ENCODE assay signal across 8 mouse cellular contexts in genomic region chr10:127750136-127750777, GRCm38 (mm10). TPM values are rescaled to one million over a fixed set of nuclear protein-coding genes. Genes with fewer than 3 reads are reported as not detected.
DNase-seq lines count a peak whose midpoint lies in the region; ATAC-seq and TF ChIP-seq lines count a peak whose summit lies in the region.

No protein-coding gene starts in this region.

- no peak for ATAC-seq in embryonic facial prominence, embryonic 14.5 days (ENCODE audit: low read depth)
- ATAC-seq in hindbrain, embryonic 13.5 days (ENCODE audit: low FRiP score) = no peak
- peak; percentile 62; the same call in 1 of the 2 replicates for ATAC-seq in midbrain, embryonic 15.5 days (replicated peaks)

- peak in 1 of 2 experiments; percentile 32 for DNase-seq in layer of hippocampus, adult 2 months (ENCODE audit: low spot score in 2 of 2)
- DNase-seq in layer of hippocampus, adult 9-10 months (ENCODE audit: low spot score) = no peak
- DNase-seq in embryonic facial prominence, embryonic 14.5 days (ENCODE audit: low spot score) = no peak
- no peak for DNase-seq in spleen, adult 18-20 months
- DNase-seq in adrenal gland, postnatal 25 days = no peak
- DNase-seq in thymus, postnatal 36 days = no peak

- peaks cover 28% of the 10 kb centered on the region for H3K36me3 ChIP-seq in embryonic facial prominence, embryonic 14.5 days (ENCODE audit: control insufficient read depth, insufficient read depth, low read length)
- peaks cover 29% of the 10 kb centered on the region for H3K36me3 ChIP-seq in hindbrain, embryonic 13.5 days
- peaks cover 7% of the 10 kb centered on the region for H3K36me3 ChIP-seq in midbrain, embryonic 15.5 days (replicated peaks)

- no peak overlapping the region; the same call in 1 of the 2 replicates for H3K9ac ChIP-seq in embryonic facial prominence, embryonic 14.5 days (ENCODE audit: low read depth, low read length)
- 0 out of 2 replicates have a peak overlapping the region, but pooled peaks have one; percentile 46 for H3K9ac ChIP-seq in hindbrain, embryonic 13.5 days
- no peak overlapping the region for H3K9ac ChIP-seq in midbrain, embryonic 15.5 days

- H3K4me1 ChIP-seq in embryonic facial prominence, embryonic 14.5 days (ENCODE audit: control insufficient read depth, insufficient read depth, low read length) = no peaks in the 10 kb centered on the region
- H3K4me1 ChIP-seq in hindbrain, embryonic 13.5 days (replicated peaks) = peaks cover 16% of the 10 kb centered on the region
- 0 out of 2 replicates have a peak, but pooled peaks cover 5% of the 10 kb centered on the region for H3K4me1 ChIP-seq in midbrain, embryonic 15.5 days

- peak; percentile 16 for TF ChIP-seq CTCF in layer of hippocampus, adult 2 months (conservative IDR thresholded peaks at IDR 0.05)

- peak overlapping the region; percentile 37 for H3K4me2 ChIP-seq in embryonic facial prominence, embryonic 14.5 days (ENCODE audit: low read depth, low read length)
- H3K4me2 ChIP-seq in hindbrain, embryonic 13.5 days = peak overlapping the region; percentile 47
- H3K4me2 ChIP-seq in midbrain, embryonic 15.5 days = peak overlapping the region; percentile 43

- H3K27me3 ChIP-seq in embryonic facial prominence, embryonic 14.5 days (replicated peaks; ENCODE audit: control insufficient read depth, insufficient read depth, low read length) = no peaks in the 10 kb centered on the region
- H3K27me3 ChIP-seq in hindbrain, embryonic 13.5 days = no peaks in the 10 kb centered on the region
- H3K27me3 ChIP-seq in midbrain, embryonic 15.5 days (replicated peaks) = no peaks in the 10 kb centered on the region

- H3K9me3 ChIP-seq in embryonic facial prominence, embryonic 14.5 days (ENCODE audit: control insufficient read depth, low read length) = no peaks in the 10 kb centered on the region
- H3K9me3 ChIP-seq in hindbrain, embryonic 13.5 days = no peaks in the 10 kb centered on the region
- H3K9me3 ChIP-seq in midbrain, embryonic 15.5 days = no peaks in the 10 kb centered on the region

- peak overlapping the region; percentile 54 for H3K4me3 ChIP-seq in layer of hippocampus, adult 2 months
- no peak overlapping the region for H3K4me3 ChIP-seq in embryonic facial prominence, embryonic 14.5 days (ENCODE audit: low read depth, low read length)
- peak overlapping the region; percentile 27 for H3K4me3 ChIP-seq in hindbrain, embryonic 13.5 days
- peak overlapping the region; percentile 22 for H3K4me3 ChIP-seq in midbrain, embryonic 15.5 days

- 59% methylated on average over 24 of the region's 24 CpGs for WGBS in embryonic facial prominence, embryonic 14.5 days
- WGBS in hindbrain, embryonic 13.5 days = 52% methylated on average over 24 of the region's 24 CpGs
- WGBS in midbrain, embryonic 15.5 days = 54% methylated on average over 24 of the region's 24 CpGs

- H3K27ac ChIP-seq in layer of hippocampus, adult 2 months = peak overlapping the region; percentile 37
- H3K27ac ChIP-seq in embryonic facial prominence, embryonic 14.5 days (replicated peaks; ENCODE audit: low read depth, low read length) = no peak overlapping the region
- H3K27ac ChIP-seq in hindbrain, embryonic 13.5 days = no peak overlapping the region
- H3K27ac ChIP-seq in midbrain, embryonic 15.5 days = no peak overlapping the region

RNA-seq across cellular contexts. Expression of gene Gpr182, which starts 1.3 kb away (rescaled TPM):
- total RNA-seq in layer of hippocampus, adult 2 months (2021) = 1 to 10 TPM; 1.2 to 1.7 TPM
- polyA plus RNA-seq in embryonic facial prominence, embryonic 14.5 days (2014; fragmentation: Nextera tagmentation; extraction: Ambion mirVana) = 0.63 and 0.67 TPM in 2 replicates
- 0.81 and 0.83 TPM in 2 replicates for polyA plus RNA-seq in hindbrain, embryonic 13.5 days (2015; fragmentation: Nextera tagmentation; extraction: Ambion mirVana)
- polyA plus RNA-seq in midbrain, embryonic 15.5 days (2015; fragmentation: Nextera tagmentation; extraction: Ambion mirVana) = 1.2 and 1.8 TPM in 2 replicates
- total RNA-seq in adrenal gland, postnatal 25 days (2021) = 10.9 and 11.4 TPM in 2 replicates

RNA-seq across cellular contexts. Expression of gene Rdh1, which starts 9.3 kb away (rescaled TPM):
- total RNA-seq in layer of hippocampus, adult 2 months (2021) = under 1 TPM in 1 of 2 experiments, not detected in 1; 0.18 TPM
- polyA plus RNA-seq in embryonic facial prominence, embryonic 14.5 days (2014; fragmentation: Nextera tagmentation; extraction: Ambion mirVana) = 0.10 and 0.11 TPM in 2 replicates
- polyA plus RNA-seq in hindbrain, embryonic 13.5 days (2015; fragmentation: Nextera tagmentation; extraction: Ambion mirVana) = not detected in 2 replicates
- not detected in 2 replicates for polyA plus RNA-seq in midbrain, embryonic 15.5 days (2015; fragmentation: Nextera tagmentation; extraction: Ambion mirVana)
- total RNA-seq in adrenal gland, postnatal 25 days (2021) = 0.57 and 1.3 TPM in 2 replicates

RNA-seq across cellular contexts. Expression of gene Rdh16f1, which starts 9.3 kb away (rescaled TPM):
- under 1 TPM in 1 of 2 experiments, not detected in 1; 0.39 TPM for total RNA-seq in layer of hippocampus, adult 2 months (2021)
- 0.29 TPM in 1 of 2 replicates, not detected in the other for polyA plus RNA-seq in embryonic facial prominence, embryonic 14.5 days (2014; fragmentation: Nextera tagmentation; extraction: Ambion mirVana)
- polyA plus RNA-seq in hindbrain, embryonic 13.5 days (2015; fragmentation: Nextera tagmentation; extraction: Ambion mirVana) = not detected in 2 replicates
- polyA plus RNA-seq in midbrain, embryonic 15.5 days (2015; fragmentation: Nextera tagmentation; extraction: Ambion mirVana) = not detected in 2 replicates
- total RNA-seq in adrenal gland, postnatal 25 days (2021) = 1.0 and 2.7 TPM in 2 replicates

RNA-seq across cellular contexts. Expression of gene Zbtb39, which starts 10.9 kb away (rescaled TPM):
- 10 to 100 TPM; 10.5 to 11.5 TPM for total RNA-seq in layer of hippocampus, adult 2 months (2021)
- 3.1 and 3.7 TPM in 2 replicates for polyA plus RNA-seq in embryonic facial prominence, embryonic 14.5 days (2014; fragmentation: Nextera tagmentation; extraction: Ambion mirVana)
- 3.7 and 3.8 TPM in 2 replicates for polyA plus RNA-seq in hindbrain, embryonic 13.5 days (2015; fragmentation: Nextera tagmentation; extraction: Ambion mirVana)
- 4.0 and 4.2 TPM in 2 replicates for polyA plus RNA-seq in midbrain, embryonic 15.5 days (2015; fragmentation: Nextera tagmentation; extraction: Ambion mirVana)
- total RNA-seq in adrenal gland, postnatal 25 days (2021) = 12.3 and 13.5 TPM in 2 replicates

RNA-seq across cellular contexts. Expression of gene Rdh9, which starts 25.9 kb away (rescaled TPM):
- total RNA-seq in layer of hippocampus, adult 2 months (2021) = under 1 TPM in 1 of 2 experiments, not detected in 1; 0.61 TPM
- polyA plus RNA-seq in embryonic facial prominence, embryonic 14.5 days (2014; fragmentation: Nextera tagmentation; extraction: Ambion mirVana) = 0.38 TPM in 1 of 2 replicates, not detected in the other
- 0.13 and 0.16 TPM in 2 replicates for polyA plus RNA-seq in hindbrain, embryonic 13.5 days (2015; fragmentation: Nextera tagmentation; extraction: Ambion mirVana)
- 0.12 and 0.31 TPM in 2 replicates for polyA plus RNA-seq in midbrain, embryonic 15.5 days (2015; fragmentation: Nextera tagmentation; extraction: Ambion mirVana)
- not detected in 2 replicates for total RNA-seq in adrenal gland, postnatal 25 days (2021)
